Mouse (Mus musculus) ES-CJ7 (cell line): Measurements from ENCODE around the gene Cnot6l.

Experiments
- DNase-seq: peaks from one replicate; pipeline ENCODE4 v3.0.0; 2011; ENCODE audit warnings: low read depth, low spot score

Cnot6l gene

GRCm38 (mm10) chr5:96164021-96164411 lies at the start of gene Cnot6l:
TSS of gene Cnot6l (minus strand) at chr5:96164171.
- DNase-seq = no peak

- peak; percentile 95 for DNase-seq
Observed at GRCm38 (mm10) chr5:96209916-96210583, 46.1 kb upstream of the Cnot6l start.

DNA sequence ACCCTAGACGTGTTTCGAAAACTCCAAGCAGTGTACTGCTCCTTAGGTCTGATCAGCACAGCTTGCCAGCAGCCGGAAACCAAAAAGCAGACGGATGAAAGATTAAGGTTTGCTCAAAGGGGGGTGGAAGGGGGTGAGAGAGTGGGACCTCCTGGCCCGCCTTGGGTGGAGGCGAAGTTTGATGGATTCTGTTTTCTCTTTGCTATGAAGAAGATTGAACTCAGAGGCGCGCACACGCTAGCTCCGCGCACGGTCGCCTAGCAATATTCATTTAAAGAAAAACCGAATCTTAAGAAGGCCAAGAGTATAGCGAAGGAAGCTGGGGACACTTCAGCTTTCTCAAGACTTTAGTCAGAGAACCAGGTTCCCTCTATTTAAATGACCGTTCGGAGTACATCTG lies 45.5 kb upstream of the Cnot6l start, which contains the start of gene Mrpl1:
Mrpl1 (plus strand) TSS at position 35 of the 400 bp plus-strand sequence.
- DNase-seq = peak; percentile 30

DNA sequence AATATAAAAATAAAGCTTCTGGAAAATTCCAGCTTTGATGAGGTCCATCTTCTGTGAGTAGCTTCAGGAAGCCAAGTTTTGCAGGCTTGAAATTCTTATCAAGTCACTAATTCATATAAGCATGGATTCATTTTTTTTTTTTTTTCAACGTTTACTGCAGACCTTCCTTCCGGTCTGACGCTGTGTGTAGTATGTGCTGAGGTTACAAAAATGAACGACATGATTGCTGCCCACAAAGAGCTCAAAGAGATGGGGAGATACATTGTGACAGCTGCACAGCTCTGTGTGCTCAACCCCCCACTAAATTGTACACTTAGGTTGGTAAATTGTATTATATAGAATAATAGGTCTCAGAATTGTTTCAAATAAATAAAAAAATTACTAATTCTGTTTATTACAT lies 44.6 kb upstream of the Cnot6l start:
- DNase-seq = no peak

GRCm38 (mm10) chr5:96207531-96207930 lies 43.6 kb upstream of the Cnot6l start:
- no peak for DNase-seq

GRCm38 (mm10) chr5:96206897-96207296 lies 42.9 kb upstream of the Cnot6l start:
- no peak for DNase-seq

DNA sequence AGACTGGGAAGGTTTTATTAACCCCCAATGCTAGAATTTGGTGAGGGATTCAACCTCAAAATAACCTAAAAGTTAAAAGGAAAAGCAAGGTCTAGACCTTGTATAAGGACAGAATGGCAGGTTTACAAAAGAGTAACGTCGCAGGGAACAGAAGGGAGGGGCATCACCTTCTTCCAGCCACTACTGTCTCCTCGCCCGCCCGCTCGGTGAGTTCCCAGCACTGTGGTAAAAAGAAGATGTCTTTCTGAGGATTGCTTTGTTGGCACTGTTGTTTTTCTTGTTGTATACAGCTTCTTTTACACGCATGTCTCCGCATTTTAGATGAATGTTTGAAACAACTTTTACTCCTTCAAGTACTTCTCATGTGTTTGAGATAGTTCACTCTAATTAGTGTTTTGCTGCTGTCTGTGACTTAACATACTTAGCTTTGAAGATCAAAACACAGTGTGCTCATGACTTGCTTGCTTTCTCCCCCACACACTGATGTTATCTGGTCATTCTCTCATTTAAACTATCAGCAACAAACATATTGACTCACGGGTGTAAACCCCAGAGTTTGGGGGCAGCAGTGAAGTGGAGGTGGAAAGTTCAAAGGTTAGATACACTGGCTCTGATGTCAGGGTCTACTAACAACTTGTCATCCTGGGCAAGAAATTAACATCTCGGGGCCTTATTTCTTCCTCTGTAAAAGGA lies 37.6 kb upstream of the Cnot6l start:
- DNase-seq = no peak

DNA sequence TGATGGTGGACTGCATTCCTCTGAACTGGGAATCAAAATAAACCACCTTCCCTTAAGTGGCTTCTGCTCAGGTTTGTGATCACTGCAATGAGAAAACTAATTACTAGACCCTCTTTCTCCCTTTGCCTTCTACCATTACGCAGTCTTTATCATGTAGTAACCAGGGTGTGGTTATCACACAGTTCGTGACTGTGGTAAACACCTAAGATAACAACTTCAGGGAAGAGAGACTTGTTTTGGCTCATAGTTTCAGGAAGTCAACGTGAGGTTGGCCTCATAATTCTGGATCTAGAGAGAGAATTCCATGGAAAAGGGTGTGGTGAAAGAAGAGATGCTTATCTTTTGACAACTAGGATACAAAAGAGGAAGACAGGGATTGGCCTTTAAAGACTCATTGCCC lies 36.3 kb upstream of the Cnot6l start:
- DNase-seq = no peak

DNA sequence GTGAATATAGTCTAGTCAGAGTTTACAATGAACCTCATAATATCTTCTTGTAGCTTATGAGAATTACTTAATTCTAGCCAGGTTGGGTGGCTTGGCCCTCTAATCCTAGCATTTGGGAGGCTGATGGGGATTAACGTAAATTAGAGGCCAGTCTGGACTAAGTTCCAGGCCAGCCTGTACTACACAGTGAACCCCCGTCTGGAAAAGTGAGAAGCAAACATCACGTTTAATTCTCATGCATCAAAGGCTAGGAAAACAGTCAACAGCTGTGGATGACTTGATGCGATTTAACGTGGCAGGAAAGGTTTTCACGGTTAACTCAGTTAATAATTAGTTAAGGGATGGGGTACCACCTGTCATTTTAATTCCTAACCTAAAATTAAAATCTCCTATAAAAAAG lies 34.3 kb upstream of the Cnot6l start:
- no peak for DNase-seq

- DNase-seq = no peak
Observed at GRCm38 (mm10) chr5:96196547-96197052, 32.6 kb upstream of the Cnot6l start.

- DNase-seq = no peak
Observed at GRCm38 (mm10) chr5:96191251-96191650, 27.3 kb upstream of the Cnot6l start.

DNA sequence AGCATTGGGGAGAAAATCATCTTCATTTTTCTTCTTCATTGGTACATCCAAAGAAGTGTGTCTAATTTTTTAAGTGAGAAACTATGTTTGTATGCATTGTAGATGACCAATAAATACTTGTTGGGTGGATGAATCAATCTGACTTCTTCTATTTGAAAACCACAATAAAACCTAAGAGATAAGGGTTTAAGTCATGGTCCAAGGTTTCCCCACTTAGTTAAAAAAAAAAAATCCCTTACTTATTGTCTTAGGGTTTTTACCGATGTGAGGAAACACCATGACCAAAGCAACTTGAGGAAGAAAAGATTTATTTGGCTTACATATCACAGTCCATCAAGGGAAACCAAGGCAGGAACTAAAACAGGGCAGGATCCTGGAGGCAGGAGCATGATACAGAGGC lies 25.8 kb upstream of the Cnot6l start:
- no peak for DNase-seq

DNA sequence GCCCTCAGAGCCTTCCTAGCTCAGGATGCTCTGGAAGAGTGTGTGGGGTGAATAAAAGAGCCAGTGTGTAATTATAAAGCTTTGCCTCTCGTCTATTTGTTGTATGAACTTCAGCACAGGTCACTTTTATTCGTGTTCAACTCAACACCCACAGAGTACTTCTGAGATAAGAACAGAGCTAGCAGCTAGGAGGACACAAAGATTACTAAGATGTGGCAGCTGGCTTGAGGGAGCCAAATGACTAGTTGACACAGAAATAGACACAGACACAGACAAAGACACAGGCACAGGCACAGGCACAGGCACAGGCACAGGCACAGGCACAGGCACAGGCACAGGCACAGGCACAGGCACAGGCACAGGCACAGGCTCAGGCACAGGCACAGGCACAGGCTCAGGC lies 20.0 kb upstream of the Cnot6l start:
- no peak for DNase-seq

DNA sequence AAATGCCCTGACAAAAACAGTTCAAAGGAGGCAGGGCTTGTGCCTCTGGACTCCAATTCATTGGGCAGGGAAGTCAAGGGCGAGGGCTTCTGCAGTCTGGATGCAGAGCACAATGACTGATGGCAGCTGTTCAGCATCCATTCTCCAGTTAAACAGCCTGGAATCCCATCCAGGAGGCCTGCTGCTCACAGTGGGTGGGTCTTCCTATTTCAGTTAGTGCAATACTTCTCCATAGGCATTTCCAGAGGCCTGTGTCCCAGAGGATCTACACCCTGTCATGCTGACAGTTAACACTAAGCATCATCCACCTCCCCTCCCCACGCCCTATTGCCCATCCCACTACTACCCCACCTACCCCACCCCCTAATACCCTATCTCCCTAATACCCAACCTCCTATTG lies 19.2 kb upstream of the Cnot6l start:
- no peak for DNase-seq

DNA sequence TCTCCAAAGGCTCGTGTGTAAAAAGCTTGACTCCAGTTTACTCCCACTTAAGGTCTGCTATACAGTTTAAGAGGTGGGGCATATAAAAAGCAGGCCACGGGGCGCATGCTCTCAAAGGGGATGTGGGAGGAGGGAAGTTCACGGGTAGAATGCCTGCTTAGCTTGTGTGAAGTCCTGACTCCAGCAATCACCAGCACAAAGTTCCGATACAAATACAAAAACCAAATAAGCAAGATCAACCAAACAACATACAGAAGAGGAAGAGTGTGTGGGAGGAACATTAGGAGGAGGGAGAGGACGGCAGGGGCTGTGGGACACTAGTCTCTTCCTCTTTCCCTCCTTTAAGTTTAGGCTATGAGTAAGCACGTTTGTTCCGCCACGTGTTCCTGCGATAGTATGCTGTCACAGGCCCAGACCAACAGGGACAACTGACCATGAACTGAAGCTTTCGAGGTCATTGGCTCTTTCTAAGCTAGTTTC lies 12.9 kb upstream of the Cnot6l start:
- DNase-seq = no peak

- no peak for DNase-seq
Observed at GRCm38 (mm10) chr5:96176121-96176520, 12.2 kb upstream of the Cnot6l start.

DNA sequence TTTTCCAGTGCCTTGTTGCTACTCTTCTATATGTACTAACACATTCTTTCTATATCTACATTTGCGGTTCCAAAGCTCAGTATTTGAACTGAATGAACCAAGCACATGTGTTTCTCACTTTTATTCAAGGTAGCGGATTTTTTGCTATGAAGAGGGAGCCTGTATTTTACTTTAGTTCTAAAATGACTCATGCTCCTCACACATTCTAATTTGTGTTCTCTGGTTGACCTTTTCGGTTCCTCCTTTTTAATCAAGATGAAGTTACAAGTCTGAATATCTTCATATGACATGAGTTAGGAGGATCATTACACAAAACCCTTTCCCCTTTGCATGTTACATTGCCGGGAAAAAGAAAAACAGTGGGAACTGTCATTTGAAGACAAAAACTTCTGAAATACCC lies 7.8 kb upstream of the Cnot6l start:
- DNase-seq = no peak

- no peak for DNase-seq
Observed at GRCm38 (mm10) chr5:96170443-96170842, 6.5 kb upstream of the Cnot6l start.

DNA sequence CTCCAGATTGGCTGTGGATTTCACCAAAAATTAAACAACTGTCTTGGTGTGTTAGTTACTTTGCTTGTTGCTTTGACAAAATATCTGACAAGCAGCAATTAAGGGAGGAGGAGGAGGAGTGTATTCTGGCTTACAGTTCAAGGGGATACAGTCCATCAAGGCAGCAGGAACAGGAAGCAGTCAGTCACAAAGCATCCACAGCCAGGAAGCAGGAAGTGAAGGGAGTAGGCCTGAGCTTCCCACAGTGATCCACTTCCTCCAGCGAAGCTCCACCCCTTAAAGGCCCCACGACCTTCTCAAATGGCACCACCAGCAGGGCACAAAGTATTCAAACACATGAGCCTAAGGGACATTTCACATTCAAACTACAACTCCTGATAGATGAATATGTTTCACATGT lies 2.8 kb upstream of the Cnot6l start:
- DNase-seq = peak; percentile 29

DNA sequence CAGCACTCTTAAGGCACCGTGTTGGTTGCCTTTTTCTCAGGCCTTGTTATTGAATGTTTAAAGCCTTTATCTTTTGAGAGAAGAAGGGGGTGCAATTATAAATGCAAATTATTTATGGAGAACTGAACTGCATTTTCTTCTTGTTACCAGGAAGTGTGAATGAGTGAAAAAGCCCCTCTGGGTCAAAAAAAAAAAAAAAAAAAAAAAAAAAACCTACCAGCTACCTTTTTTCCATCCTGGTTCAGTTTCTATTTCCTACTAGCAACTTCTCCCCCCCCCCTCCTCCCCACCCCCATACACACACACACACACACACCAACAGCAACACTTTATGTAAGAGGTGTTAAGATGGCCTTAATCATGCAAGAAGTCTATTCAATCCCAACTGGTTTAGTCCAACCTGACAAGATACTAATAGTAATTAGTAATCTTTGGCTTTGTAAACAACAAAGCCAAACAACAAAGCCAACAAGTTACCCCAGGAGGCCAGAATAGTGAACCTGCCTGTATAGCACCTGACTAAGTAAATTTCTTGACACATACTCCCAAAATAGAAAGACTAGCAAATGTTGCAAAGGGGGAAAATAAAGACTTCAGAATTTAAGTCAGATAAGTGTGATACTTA lies 463 bp downstream of the Cnot6l start:
- DNase-seq = no peak

- DNase-seq = peak; percentile 82
Observed at GRCm38 (mm10) chr5:96162399-96163331, 1.3 kb downstream of the Cnot6l start.
